In the genomic region with DNA sequence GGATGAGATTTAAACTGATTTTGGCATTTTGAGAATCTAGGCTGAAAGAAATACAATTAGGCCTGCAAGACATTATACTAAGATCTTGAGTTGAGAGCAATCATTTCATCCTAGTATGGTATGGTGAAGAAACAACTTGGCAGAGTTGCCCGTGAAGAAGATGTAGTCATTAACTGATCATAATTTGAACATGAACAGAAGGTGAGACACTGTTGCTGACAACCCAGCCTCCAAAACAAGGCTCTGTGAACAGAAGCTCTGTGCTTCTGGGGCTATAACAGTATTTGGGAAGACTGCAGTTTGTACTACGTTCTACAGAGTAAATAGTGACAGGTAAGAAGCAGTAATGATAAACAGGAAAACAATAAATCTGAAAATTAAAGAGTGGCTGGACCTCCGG, we compare ENCODE assay signal across 12 mouse cellular contexts.
"Had no signal": no experiment of that assay in that cellular context is flagged by ENCODE, and none has a peak within 500 bp of the region (broad histone marks: within the 10 kb centered on the region; RNA-seq: fewer than 3 reads in every experiment).

No protein-coding gene starts in this region.

- DNase-seq: kidney, adult 11 months; kidney, adult 8-10 months; kidney, postnatal 14 days; kidney, postnatal 4 days; liver, embryonic 13.5 days; lung, adult 2 months; lung, postnatal 14 days; lung, postnatal 4 days; midbrain, embryonic 14.5 days; thymus, adult 2 months; thymus, postnatal 14 days; thymus, postnatal 4 days had no signal
